Mouse (Mus musculus) cerebellum, adult 2 months (tissue): ENCODE data around the gene Mex3d.

Experiments used
- CTCF ChIP-seq: fragments of 200-500 bp; IDR thresholded peaks from 2 replicates; pipeline ENCODE4 v1.5.1; 2011; ENCODE audit warnings: low read depth, mild to moderate bottlenecking, control low read depth, low read length, moderate library complexity, borderline replicate concordance; ENCODE audit not compliant: insufficient read depth
- POLR2A ChIP-seq: fragments of 200-500 bp; IDR thresholded peaks from 2 replicates; pipeline ENCODE4 v1.6.1; 2011; ENCODE audit warnings: low read length, control low read depth, borderline replicate concordance; ENCODE audit not compliant: insufficient read depth

- TF ChIP-seq CTCF, result no peak
- TF ChIP-seq POLR2A, result no peak
Observed at GRCm38 (mm10) chr10:80396822-80397523, 9.5 kb upstream of the Mex3d start.
